Mouse (Mus musculus) liver, embryonic 14.5 days (tissue): ENCODE measurements around the gene Nol11.

Experiments used
- CTCF ChIP-seq: IDR thresholded peaks from 2 replicates; pipeline ENCODE4 v1.5.1; 2016; ENCODE audit warnings: antibody characterized with exemption, low read depth, control low read depth
- EP300 ChIP-seq: IDR thresholded peaks from 2 replicates; pipeline ENCODE4 v1.6.1; 2016; ENCODE audit warnings: antibody characterized with exemption, low read depth

GRCm38 (mm10) chr11:107135741-107136140 lies 53.4 kb downstream of the Nol11 start:
- no peak for TF ChIP-seq CTCF
- TF ChIP-seq EP300 = no peak
